Mouse (Mus musculus) heart, adult 11 months (tissue): ENCODE measurements around the gene Hist1h2bm.
"Not testable (repeated sequence)": the region's sequence is repeated elsewhere in the genome, so short reads cannot be mapped to it uniquely, and the experiment has no call there.

ENCODE experiments used
- DNase-seq: peaks from one replicate; pipeline ENCODE4 v3.0.0; 2022

Hist1h2bm gene

DNA sequence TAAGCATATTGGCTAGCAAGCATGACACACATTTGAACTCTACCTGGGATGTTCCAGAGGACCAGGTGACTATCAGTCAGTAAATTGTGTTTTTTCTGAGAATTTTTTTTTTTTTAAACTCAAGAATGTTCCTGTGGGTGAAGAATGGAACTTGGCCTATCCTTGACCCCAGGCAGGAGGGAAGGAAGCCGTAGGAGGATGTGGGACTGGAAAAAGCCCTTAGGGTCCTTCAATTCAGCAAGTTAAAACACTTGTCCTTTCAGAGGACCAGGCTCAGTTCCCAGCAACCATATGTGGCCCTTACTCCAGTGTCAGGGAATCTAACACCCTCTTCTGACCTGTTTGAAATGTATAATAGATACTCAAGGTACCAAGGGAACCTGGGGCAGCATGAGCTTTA lies 7.7 kb downstream of the Hist1h2bm start:
- no peak for DNase-seq

DNA sequence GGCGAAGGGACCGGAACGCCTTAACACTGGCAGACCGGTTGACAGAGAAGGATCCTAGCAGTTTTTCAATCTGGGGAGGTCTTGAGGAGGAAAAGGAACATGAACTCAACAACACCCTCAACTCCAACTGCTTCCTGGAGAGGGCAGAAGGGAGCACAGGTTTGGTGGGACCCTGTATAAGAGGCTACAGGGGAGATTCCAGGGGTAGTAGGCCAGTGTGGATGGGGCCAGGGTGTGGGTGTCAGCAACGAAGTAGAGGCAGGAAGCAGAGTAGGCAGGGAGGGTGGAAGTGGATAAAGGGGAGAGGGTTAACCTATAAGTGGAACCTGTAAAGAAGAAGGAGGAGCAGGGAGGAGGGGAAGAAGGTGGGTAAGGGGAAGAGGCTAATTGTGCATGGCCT lies 11.6 kb downstream of the Hist1h2bm start:
- no peak for DNase-seq

DNA sequence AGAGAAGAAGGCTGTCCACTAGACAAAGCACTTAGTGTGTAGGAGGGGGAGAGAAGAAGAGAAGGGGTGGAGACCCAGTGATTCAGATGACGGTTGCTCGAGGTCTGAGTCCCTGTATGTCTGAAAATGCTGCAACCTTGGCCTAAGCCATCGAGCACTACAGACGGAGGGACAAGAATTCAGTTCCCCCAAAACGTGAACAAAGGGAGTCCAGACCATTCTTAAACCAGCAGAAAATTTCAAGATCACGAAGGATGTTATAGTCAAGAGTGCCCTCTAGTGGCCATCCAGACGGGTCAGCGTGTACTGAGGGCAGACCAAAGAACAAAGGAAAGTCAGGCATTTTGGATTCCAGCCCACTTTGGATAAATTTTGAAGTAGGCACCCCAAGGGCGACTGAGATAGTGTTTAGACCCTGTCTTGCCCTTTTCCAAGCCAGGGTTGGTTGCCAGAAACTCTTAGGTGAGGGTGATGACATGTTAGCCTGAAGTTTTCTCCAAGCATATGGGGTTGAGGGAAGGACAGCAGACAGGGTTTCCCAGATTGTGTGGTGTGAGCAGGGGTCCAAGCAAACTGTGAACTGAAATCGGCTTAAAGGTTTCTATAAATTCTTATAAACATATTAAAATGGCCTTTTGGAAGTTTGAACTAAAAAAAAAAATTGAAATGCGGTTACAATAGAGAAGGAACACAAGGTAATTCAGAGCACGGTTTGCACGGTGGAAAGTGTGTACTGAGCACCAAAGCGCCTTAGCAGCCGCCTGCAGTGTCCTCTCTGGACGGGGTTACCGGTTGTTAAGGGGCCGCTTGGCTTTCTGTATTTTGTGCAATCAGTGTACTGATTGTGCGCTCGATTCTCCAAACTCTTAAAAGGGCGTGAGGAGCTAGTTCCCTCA lies 12.4 kb downstream of the Hist1h2bm start:
- DNase-seq, result peak; percentile 96

- DNase-seq, result peak; percentile 97
Observed at GRCm38 (mm10) chr13:21734906-21735767, 13.3 kb downstream of the Hist1h2bm start, which contains the start of gene Hist1h4j. Gene Hist1h4j (plus strand): TSS chr13:21735064.

- DNase-seq, result no peak
Observed at GRCm38 (mm10) chr13:21745006-21745405, 23.2 kb downstream of the Hist1h2bm start.

DNA sequence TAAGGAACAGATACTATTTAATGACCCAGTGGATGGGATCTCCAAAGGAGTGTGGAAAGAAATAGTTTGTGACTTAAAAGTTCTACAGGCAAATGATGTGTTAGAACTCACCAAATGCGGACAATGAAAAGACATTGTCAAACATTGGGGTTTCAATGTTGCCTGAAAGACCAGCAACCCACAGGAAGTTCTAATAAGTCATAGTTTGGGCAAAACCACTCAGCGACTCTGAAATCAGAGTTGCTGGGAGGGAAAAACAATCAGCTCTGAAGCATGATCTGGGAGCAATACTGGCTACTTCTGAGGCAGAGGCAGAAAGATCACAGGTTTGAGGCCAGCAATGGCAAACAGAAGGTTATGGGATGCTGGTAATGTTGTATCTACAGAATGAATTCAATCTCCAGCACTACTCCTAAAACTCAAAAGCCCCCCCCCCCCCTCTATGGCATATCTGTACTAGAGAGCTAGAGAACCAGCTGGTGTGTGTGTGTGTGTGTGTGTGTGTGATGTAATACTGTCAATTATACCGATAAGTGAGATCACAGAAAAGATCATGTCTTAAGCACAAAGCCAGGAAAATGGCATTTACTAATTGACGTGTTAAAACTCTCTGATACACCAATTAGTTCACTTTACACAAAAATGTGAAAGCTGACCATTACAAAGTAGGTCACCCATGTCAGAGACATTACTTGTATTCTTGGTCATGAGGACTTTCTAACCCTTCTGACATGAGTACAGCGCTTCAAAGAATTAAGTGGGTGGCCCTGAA lies 27.7 kb downstream of the Hist1h2bm start:
- peak; percentile 67 for DNase-seq

DNA sequence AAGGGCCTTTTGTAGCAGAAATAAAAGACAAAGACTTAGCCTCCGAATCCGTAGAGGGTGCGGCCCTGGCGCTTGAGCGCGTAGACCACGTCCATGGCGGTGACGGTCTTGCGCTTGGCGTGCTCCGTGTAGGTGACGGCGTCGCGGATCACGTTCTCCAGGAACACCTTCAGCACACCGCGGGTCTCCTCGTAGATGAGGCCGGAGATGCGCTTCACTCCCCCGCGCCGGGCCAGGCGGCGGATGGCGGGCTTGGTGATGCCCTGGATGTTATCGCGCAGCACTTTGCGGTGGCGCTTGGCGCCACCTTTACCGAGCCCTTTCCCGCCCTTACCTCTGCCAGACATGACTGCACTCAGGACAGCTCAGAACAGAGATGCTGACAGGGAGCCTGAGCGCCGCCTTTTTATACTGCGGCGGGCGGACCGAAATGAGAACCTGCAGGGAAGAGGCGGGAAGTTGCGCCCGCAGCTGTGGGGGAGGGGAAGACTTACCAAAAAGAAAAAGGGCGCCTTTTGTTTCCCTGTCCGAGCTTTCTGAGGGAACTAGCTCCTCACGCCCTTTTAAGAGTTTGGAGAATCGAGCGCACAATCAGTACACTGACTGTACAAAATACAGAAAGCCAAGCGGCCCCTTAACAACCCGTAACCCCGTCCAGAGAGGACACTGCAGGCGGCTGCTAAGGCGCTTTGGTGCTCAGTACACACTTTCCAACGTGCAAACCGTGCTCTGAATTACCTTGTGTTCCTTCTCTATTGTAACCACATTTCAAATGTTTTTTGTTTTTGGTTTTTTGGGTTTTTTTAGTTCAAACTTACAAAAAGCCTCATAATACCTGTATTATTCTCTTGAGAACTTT lies 28.5 kb downstream of the Hist1h2bm start, which contains the start of gene Hist1h4k:
TSS of gene Hist1h4k (minus strand) at position 347 of the 859 bp plus-strand sequence.
- peak; percentile 99 for DNase-seq

- no peak for DNase-seq
Observed at GRCm38 (mm10) chr13:21751417-21751816, 29.6 kb downstream of the Hist1h2bm start.

GRCm38 (mm10) chr13:21751827-21752226 lies 30.0 kb downstream of the Hist1h2bm start:
- DNase-seq, result peak; percentile 23

- DNase-seq, result peak; percentile 22
Observed at GRCm38 (mm10) chr13:21752356-21752755, 30.5 kb downstream of the Hist1h2bm start.

- DNase-seq, result no peak
Observed at GRCm38 (mm10) chr13:21753051-21753523, 31.2 kb downstream of the Hist1h2bm start.

DNA sequence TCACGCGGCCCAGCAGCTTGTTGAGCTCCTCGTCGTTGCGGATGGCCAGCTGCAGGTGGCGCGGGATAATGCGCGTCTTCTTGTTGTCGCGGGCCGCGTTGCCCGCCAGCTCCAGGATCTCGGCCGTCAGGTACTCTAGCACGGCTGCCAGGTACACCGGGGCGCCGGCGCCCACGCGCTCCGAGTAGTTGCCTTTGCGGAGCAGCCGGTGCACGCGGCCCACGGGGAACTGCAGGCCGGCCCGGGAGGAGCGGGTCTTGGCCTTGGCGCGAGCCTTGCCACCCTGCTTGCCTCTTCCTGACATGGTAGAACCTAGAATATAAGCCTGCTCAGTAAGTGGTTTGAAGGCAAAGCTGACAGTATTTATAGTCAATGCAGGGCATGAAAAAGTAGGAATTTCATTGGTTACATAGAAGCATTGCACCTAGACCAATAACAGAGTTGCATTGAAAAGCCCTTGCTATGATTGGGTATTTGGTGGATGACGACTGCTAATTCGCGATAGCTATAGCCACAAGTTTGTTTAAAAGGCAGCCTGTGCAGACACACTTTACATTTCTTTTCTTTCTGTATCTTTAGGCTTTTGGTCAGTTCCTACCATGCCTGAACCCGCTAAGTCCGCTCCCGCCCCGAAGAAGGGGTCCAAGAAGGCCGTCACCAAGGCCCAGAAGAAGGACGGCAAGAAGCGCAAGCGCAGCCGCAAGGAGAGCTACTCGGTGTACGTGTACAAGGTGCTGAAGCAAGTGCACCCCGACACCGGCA lies 31.9 kb downstream of the Hist1h2bm start, which contains the start of the genes Hist1h2ak and Hist1h2bn:
TSS of gene Hist1h2ak (minus strand) at position 304 of the 762 bp plus-strand sequence.
TSS of gene Hist1h2bn (plus strand) at position 600 of the 762 bp plus-strand sequence.
- peak; percentile 98 for DNase-seq

DNA sequence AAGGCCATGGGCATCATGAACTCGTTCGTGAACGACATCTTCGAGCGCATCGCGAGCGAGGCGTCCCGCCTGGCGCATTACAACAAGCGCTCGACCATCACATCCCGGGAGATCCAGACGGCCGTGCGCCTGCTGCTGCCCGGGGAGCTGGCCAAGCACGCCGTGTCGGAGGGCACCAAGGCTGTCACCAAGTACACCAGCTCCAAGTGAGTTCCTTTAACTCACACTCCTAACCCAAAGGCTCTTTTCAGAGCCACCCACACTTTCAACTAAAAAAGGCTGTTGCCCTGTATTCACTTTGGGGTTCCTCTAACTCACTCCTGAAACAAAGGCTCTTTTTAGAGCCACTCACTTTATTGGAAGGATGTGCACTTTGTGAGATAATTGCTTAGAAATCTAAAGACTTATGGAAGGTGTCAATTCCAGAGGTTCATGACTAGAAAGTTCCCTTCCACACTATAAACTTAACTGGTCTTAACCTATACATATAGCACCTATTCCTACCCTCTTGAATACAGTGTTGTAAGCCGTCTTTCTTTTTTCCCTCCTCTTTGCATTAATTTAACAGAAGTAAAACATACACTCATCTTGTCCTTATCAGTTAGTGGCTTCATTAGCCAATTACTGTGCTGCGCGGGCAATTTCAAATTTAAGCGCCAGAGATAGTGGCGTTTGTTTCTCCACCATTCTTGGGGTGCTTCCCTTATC lies 32.6 kb downstream of the Hist1h2bm start:
- DNase-seq, result not testable (repeated sequence)

DNA sequence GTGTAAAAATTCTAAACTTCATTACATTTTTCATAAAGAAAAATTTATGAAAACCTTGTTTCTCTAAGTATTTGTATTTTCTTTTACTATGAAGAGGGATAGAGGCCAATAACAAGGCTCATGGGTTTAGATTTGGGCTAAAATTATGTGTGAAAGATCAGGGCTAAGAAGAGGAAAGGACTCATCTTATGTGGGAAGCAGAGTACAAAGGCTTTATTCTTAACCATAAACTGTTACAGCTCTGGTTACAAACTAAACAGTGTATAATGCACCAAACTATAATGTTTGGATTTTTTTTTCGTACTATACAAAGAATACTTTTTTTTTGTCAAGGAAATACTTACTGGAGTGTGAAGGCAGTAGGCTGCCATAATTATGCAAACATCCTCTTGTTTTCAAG lies 33.9 kb downstream of the Hist1h2bm start:
- no peak for DNase-seq
